Mouse (Mus musculus) adipose tissue, adult 10 weeks (tissue): ENCODE data around the gene Ubtf. TPM values are rescaled to one million over a fixed set of nuclear protein-coding genes. Genes with fewer than 3 reads are reported as not detected.

ENCODE experiments used
- polyA plus RNA-seq: library from polyadenylated mRNA; stranded (reverse); fragments of 350-450 nt; fragmentation: Illumina TruSeq; extraction: RNeasy Lipid Tissue Mini Kit (QIAGEN cat#74804); gene quantifications from one replicate; pipeline ENCODE4 v1.2.3, GENCODE M21; 2014; ENCODE audit warnings: low read depth, low replicate concordance

Ubtf gene
- 77.3 TPM for polyA plus RNA-seq

GRCm38 (mm10) chr11:102319410-102319792 lies at the start of gene Ubtf:
Ubtf (minus strand) TSS chr11:102319742.

DNA sequence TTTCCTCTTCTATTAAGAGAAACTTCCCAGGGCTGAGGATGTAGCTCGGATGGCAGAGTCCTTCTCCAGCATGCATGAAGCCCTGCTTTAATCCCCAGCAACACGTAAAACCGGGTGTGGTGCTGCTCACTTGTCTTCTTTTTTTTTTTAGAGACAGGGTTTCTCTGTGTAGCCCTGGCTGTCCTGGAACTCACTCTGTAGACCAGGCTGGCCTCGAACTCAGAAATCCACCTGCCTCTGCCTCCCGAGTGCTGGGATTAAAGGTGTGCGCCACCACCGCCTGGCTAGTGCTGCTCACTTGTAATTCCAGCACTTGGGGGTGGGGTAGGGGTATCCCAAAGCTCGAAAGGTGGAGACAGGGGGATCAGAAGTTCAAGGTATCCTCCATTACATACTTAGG lies 46.6 kb upstream of the Ubtf start, which contains the start of gene Slc4a1:
Gene Slc4a1 (minus strand): TSS at position 101 of the 400 bp plus-strand sequence.

GRCm38 (mm10) chr11:102296491-102297472 lies 22.8 kb downstream of the Ubtf start, which contains the start of gene Atxn7l3:
Atxn7l3 (minus strand) TSS chr11:102296631.

GRCm38 (mm10) chr11:102284501-102285094 lies 34.9 kb downstream of the Ubtf start, which contains the start of gene Tmub2:
Tmub2 (plus strand) TSS chr11:102284931.

GRCm38 (mm10) chr11:102268520-102269244 lies 50.9 kb downstream of the Ubtf start, which contains the start of gene Asb16:
Asb16 (plus strand) TSS chr11:102268743.

Other genes starting within 250 kb of the Ubtf start
- 41.1 TPM for gene Mpp2, start 231.2 kb downstream of the Ubtf start, polyA plus RNA-seq
- gene Ppy, start 218.4 kb downstream of the Ubtf start, polyA plus RNA-seq: 27.9 TPM
- not detected for gene Pyy, start 211.9 kb downstream of the Ubtf start, polyA plus RNA-seq
- gene Nags, start 174.2 kb downstream of the Ubtf start, polyA plus RNA-seq: 1.8 TPM
- gene Tmem101, start 163.3 kb downstream of the Ubtf start, polyA plus RNA-seq: 13.5 TPM
- 29.4 TPM for gene Lsm12, start 134.4 kb downstream of the Ubtf start, polyA plus RNA-seq
- 69.1 TPM for gene G6pc3, start 130.1 kb downstream of the Ubtf start, polyA plus RNA-seq
- 67.5 TPM for gene Hdac5, start 89.6 kb downstream of the Ubtf start, polyA plus RNA-seq
- gene BC030867, start 70.9 kb downstream of the Ubtf start, polyA plus RNA-seq: 0.57 TPM
- 2.2 TPM for gene Asb16, start 51.0 kb downstream of the Ubtf start, polyA plus RNA-seq
- 43.3 TPM for gene Tmub2, start 34.8 kb downstream of the Ubtf start, polyA plus RNA-seq
- gene Atxn7l3, start 23.1 kb downstream of the Ubtf start, polyA plus RNA-seq: 34.5 TPM
- 0.06 TPM for gene Slc4a1, start 46.5 kb upstream of the Ubtf start, polyA plus RNA-seq
- 1.8 TPM for gene Rundc3a, start 73.7 kb upstream of the Ubtf start, polyA plus RNA-seq
- gene Slc25a39, start 88.2 kb upstream of the Ubtf start, polyA plus RNA-seq: 157 TPM
- gene Grn, start 110.6 kb upstream of the Ubtf start, polyA plus RNA-seq: 237 TPM
- gene Fam171a2, start 127.9 kb upstream of the Ubtf start, polyA plus RNA-seq: 14.8 TPM
- gene Itga2b, start 150.4 kb upstream of the Ubtf start, polyA plus RNA-seq: 18.7 TPM
- gene Gpatch8, start 236.7 kb upstream of the Ubtf start, polyA plus RNA-seq: 19.7 TPM